Mouse (Mus musculus) C2C12 (cell line): ENCODE results near the gene Ppp2r3a.

Experiments
- CEBPB ChIP-seq: IDR thresholded peaks from one replicate; pipeline ENCODE4 v1.6.1; 2011; ENCODE audit warnings: low read depth, mild to moderate bottlenecking, control low read depth, moderate library complexity
- CTCF ChIP-seq: IDR thresholded peaks from one replicate; pipeline ENCODE4 v1.5.1; 2011; ENCODE audit not compliant: control insufficient read depth, insufficient read depth, insufficient read length
- MAX ChIP-seq: IDR thresholded peaks from one replicate; pipeline ENCODE4 v1.6.1; 2011; ENCODE audit warnings: mild to moderate bottlenecking, control low read depth
- MYOD1 ChIP-seq: IDR thresholded peaks from one replicate; pipeline ENCODE4 v1.6.1; 2011; ENCODE audit warnings: low read depth; ENCODE audit not compliant: control insufficient read depth, insufficient read length
- MYOG ChIP-seq: IDR thresholded peaks from one replicate; pipeline ENCODE4 v1.6.1; 2011; ENCODE audit not compliant: control insufficient read depth, insufficient read length; ENCODE audit errors: extremely low read depth
- USF1 ChIP-seq: IDR thresholded peaks from one replicate; pipeline ENCODE4 v1.6.1; 2011; ENCODE audit warnings: low read depth, mild to moderate bottlenecking, control low read depth, moderate library complexity

GRCm38 (mm10) chr9:101281906-101282305, 30.3 kb upstream of the Ppp2r3a start:
- TF ChIP-seq CTCF (no peak), CEBPB (no peak), MYOG (no peak), USF1 (no peak), MYOD1 (no peak), MAX (no peak)
